22 mouse cellular contexts compared by ENCODE assay signal in genomic region chr4:87792511-87792910, GRCm38 (mm10).
DNase-seq lines count a peak whose midpoint lies in the region; ATAC-seq lines count a peak whose summit lies in the region.
"Had no signal": no experiment of that assay in that cellular context is flagged by ENCODE, and none has a peak within 500 bp of the region (broad histone marks: within the 10 kb centered on the region; RNA-seq: fewer than 3 reads in every experiment).

No protein-coding gene starts in this region.

- H3K27ac ChIP-seq in heart, embryonic 11.5 days (ENCODE audit: low read depth, low read length), result no peak overlapping the region
- H3K27ac ChIP-seq: embryonic facial prominence, embryonic 12.5 days; embryonic facial prominence, embryonic 15.5 days; forebrain, embryonic 13.5 days; forebrain, embryonic 15.5 days had no signal

- H3K9me3 ChIP-seq in heart, embryonic 11.5 days (replicated peaks; ENCODE audit: control insufficient read depth, low read length), result no peaks in the 10 kb centered on the region
- H3K9me3 ChIP-seq: embryonic facial prominence, embryonic 12.5 days; embryonic facial prominence, embryonic 15.5 days; forebrain, embryonic 13.5 days; forebrain, embryonic 15.5 days had no signal

- peaks cover 12% of the 10 kb centered on the region; the same call in 1 of the 2 replicates for H3K36me3 ChIP-seq in heart, embryonic 11.5 days (ENCODE audit: control insufficient read depth, insufficient read depth, low read length)

- no peaks in the 10 kb centered on the region for H3K27me3 ChIP-seq in heart, embryonic 11.5 days (ENCODE audit: control insufficient read depth, insufficient read depth, low read length)
- H3K27me3 ChIP-seq: embryonic facial prominence, embryonic 12.5 days; embryonic facial prominence, embryonic 15.5 days; forebrain, embryonic 13.5 days; forebrain, embryonic 15.5 days had no signal

- H3K4me3 ChIP-seq in heart, embryonic 11.5 days (ENCODE audit: low read depth, low read length), result no peak overlapping the region
- H3K4me3 ChIP-seq: embryonic facial prominence, embryonic 12.5 days; embryonic facial prominence, embryonic 15.5 days; erythroblast, embryonic 14.5 days; forebrain, embryonic 13.5 days; forebrain, embryonic 15.5 days had no signal

- H3K4me2 ChIP-seq in heart, embryonic 11.5 days, result no peak overlapping the region
- H3K4me2 ChIP-seq: embryonic facial prominence, embryonic 12.5 days; embryonic facial prominence, embryonic 15.5 days; forebrain, embryonic 13.5 days; forebrain, embryonic 15.5 days had no signal

- no peaks in the 10 kb centered on the region for H3K4me1 ChIP-seq in heart, embryonic 11.5 days (ENCODE audit: control insufficient read depth, insufficient read depth, low read length)
- H3K4me1 ChIP-seq: embryonic facial prominence, embryonic 15.5 days had no signal

- DNase-seq in embryo, embryonic 11 days, result peak; percentile 26
- no peak for DNase-seq in embryo, embryonic 10.5 days (ENCODE audit: low spot score)
- DNase-seq in heart, adult 11 months, result peak; percentile 4
- DNase-seq in fat pad, adult 2 months (ENCODE audit: extremely low read depth, low read depth, low spot score), result peak; percentile 78
- DNase-seq in gonadal fat pad, adult 2 months (ENCODE audit: low read depth), result peak; percentile 87
- no peak for DNase-seq in urinary bladder, postnatal 4 days (ENCODE audit: low spot score in 2 of 2)
- DNase-seq: adrenal gland, adult 2 months; adrenal gland, postnatal 10 days; adrenal gland, postnatal 25 days; cerebellum, adult 11 months; cerebellum, adult 18-20 months; cerebellum, adult 8-10 months; cerebellum, adult 9-11 months; cerebellum, postnatal 14 days; cerebellum, postnatal 36 days; forebrain, postnatal 0 days had no signal

- WGBS in heart, embryonic 11.5 days (ENCODE audit: insufficient replicate concordance), result 84% methylated on average over 5 of the region's 5 CpGs

- ATAC-seq in heart, embryonic 11.5 days (replicated peaks; ENCODE audit: insufficient number of reproducible peaks, low FRiP score, low TSS enrichment), result no peak
- ATAC-seq: forebrain, embryonic 13.5 days; forebrain, embryonic 15.5 days; forebrain, postnatal 0 days had no signal

- H3K9ac ChIP-seq in heart, embryonic 11.5 days (ENCODE audit: low read depth, low read length), result no peak overlapping the region
- H3K9ac ChIP-seq: embryonic facial prominence, embryonic 12.5 days; embryonic facial prominence, embryonic 15.5 days; forebrain, embryonic 13.5 days; forebrain, embryonic 15.5 days; forebrain, postnatal 0 days had no signal

Comparison
In these comparisons a context has a peak if more than half of its experiments do, and no peak if none do; other contexts are left out.
1. DNase-seq: peak in embryo, embryonic 11 days (single experiment), heart, adult 11 months (single experiment), fat pad, adult 2 months (single experiment) and gonadal fat pad, adult 2 months (single experiment); none in embryo, embryonic 10.5 days (single experiment) and urinary bladder, postnatal 4 days (0 of 2).